Mouse (Mus musculus) thymus, postnatal 25 days (tissue): ENCODE results near the gene Plscr1.
A peak's percentile ranks its signal among the peaks of the same experiment; 100 is the strongest.

Experiments used
- DNase-seq: peaks from one replicate; pipeline ENCODE4 v3.0.0; 2022

Plscr1 gene

DNA sequence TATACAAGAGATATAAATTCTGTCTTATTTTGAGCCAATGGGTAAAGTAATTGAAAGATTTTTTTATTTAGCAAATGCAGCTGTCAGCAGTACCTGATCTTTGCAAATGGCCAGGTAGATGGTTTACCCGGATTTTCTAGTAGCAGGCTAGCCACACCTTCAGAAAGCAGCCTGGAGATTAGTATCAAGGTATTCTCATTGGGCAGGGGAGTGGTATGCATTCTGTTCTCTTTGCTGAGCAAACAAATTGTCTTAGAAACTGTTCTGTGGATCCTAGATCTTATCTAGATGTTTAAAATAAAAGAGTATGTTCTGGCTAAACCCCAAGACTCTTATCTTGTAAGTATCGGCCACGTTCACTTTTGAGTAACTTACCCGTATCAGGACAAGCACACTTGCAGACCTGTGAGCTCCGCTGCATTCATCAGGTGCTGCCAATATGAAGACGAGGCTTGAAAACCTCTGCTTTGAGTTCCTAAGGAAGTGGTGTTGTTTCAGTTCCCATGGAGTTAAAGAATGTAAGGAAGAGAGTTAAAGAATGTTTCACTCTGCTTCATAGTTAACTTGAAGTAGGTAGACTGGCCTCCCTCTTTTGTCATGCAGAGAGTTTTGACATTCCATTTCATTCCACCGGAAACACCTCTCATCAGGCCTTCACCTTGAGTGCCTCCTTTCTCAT, 11.1 kb downstream of the Plscr1 start:
- DNase-seq = no peak

DNA sequence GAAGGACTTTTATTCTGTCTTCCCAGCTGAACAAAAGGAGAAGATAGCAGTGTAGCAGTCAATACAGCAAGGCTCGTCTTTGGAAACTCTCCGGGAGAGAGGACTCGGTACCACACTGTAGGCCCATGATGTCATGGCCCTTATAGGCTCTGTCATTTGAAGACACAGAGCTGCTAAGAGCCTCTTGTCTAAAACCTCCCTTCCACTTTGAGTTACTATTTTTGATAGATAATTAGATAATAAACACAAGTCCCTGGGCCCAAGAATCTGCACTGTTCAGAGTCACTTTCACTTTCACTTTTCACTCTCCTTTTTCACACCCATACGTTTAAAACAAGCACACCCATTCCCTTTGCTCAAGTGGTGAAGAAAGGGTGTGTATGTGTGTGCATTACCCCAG, 16.2 kb downstream of the Plscr1 start:
- peak; percentile 1 for DNase-seq

DNA sequence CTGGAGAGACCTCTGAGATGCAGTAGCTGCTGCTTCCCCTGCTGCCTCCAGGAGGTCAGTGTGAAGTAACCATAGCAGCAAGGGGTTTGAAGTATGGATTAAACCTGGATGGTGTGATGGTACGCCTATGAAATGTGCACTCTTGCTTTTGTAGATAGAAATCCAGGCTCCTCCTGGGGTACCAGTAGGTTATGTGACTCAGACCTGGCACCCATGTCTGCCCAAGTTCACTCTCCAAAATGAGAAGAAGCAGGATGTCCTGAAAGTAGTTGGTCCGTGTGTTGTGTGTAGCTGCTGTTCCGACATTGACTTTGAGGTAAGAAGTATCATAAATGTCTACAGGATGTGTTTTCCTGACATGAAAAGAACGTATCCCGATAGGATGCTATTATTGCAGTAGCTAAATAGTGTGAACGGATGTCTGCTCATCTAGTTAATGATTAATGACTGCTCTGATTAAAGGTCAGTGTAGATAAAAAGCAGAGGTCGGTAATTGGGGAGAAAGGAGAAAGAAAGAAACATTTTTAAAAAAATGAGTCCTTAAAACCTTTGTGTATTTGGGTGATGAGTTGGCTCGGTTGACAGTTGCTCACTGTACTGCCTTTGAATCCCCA, 17.1 kb downstream of the Plscr1 start:
- no peak for DNase-seq

DNA sequence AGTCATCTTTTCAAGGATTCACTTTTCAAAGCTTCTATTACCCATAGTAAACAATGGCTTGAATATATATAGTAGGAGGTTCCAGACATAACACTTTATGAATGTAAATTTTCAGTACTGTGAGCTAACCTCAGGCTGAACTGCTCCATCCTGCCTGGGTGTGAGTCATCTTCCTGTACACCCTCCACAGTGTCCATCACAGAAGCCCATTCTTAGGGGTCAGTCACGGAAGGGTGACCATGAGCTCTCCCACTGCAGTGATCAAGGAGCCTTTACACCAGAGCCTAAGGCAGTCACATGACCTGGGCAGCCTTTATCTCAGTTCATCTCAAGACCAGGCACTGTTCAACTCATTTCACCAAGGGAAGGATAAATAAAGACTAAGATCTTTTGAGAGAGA, 18.2 kb downstream of the Plscr1 start:
- no peak for DNase-seq

DNA sequence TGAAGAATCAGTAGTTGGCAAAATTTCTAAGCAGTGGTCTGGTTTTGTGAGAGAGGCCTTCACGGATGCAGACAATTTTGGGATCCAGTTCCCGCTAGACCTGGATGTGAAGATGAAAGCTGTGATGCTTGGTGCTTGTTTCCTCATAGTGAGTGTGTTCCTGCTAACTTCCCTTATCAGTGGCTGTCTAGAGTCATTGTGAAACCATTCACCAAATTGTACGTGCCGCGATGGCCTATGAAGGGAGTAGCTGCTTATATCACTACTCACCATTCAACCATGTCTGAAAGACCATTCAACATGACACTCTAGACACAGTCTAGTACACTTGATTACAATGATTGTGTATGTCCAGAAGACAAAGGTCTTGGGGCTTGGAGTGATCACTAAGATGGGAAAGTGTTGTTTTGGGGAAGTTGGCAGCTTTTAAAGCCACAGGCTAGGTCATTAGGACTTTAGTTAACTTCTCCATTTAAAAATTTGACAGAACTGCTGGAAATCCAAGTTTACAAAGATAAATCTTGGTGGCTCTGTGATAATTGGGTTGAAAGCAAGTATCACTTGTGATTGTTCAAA, 20.4 kb downstream of the Plscr1 start:
- no peak for DNase-seq

DNA sequence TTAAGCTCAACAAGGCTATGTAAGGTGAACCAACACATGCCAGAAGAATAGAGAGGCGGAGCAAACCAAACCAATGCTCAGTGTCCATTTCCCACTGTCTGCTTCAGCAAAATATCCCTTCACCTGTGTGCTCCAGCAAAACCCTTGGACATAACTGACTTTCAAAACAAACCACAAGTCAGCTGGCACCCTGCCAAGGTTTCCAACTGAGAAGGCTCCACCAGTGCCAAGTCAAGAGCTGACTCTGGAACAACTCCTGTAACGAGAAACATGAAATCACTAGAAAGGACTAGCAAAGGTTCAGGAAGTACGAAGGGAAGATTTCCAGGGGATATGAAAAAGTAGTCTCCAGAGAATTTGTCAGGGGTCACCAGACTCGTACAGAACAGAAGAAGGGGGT, 21.4 kb downstream of the Plscr1 start:
- no peak for DNase-seq

DNA sequence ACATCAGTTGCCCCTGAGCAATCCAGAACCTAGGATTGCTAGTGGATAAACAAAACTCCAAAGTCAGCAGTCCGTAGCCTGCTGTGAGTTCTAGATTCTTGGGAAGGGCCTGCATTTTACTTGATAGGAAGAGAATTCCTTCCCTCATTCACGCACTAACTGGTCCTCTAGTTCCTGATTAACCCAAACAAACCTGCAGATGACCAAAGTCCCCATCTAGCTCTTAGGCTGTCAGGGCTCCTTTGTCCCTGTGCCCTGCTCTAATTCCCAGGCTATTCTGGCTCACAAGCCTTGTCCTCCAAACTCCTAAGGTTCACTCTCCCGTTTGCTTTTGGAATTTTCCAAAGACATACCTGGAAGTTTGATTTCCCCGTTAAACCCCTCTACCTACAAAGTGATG, 23.1 kb downstream of the Plscr1 start:
- no peak for DNase-seq

DNA sequence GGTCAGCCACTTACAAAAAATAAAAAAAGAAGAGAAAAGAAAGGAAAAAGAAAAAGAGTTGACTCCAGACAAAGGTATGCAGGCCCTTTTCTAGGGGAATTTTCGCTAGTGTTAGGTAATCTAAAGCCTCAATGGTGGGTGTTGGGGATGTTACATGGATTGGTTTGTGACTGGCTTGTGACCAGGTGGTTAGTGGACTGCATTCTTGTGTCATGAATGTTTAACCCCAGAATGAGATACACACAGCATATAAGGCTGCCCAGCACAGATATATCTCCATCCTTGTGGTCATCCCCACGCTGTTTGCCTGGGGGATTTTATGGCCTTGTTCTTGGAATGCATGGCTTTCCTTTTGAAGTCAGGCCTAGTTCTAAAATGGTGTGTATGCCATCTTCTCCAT, 23.7 kb downstream of the Plscr1 start:
- DNase-seq = no peak

DNA sequence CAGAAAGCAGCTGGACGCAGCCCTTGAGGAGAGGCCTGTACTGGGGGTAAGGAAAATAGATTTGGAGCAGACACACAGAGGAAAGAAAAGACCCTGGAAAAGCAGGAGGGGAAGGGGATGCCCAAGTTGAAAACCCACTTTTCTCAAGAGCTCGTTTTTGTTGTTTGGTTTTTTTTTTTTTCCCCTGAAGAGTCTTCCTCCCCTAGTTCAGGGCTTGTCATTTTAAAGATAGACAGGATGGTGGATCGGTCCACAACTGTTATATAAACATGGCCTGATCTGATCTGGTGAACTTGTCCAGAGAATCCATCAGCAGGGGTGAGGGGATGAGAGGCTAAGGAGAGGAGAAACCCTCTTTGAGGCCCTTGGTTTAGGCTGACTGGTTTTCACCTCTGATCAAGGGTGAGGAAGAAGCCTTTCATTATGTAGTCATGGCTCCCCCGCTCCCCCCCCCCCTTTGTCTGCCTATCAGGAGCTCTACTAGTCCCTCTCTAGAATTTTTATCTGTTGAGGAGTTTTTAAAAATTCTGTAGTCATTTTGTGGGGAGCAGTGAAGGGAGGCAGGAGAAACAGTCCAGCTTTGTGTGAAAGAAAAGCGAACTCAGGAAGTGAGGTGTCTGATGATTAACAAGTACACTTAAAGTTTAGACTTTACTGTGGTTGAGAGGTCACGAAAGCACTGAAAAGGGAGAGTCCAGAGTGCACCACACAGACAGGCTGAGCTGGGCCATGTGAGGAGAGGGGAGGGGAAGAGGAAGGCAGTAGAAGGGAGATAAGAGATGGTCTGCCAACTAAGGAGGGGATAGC, 24.6 kb downstream of the Plscr1 start:
- no peak for DNase-seq

DNA sequence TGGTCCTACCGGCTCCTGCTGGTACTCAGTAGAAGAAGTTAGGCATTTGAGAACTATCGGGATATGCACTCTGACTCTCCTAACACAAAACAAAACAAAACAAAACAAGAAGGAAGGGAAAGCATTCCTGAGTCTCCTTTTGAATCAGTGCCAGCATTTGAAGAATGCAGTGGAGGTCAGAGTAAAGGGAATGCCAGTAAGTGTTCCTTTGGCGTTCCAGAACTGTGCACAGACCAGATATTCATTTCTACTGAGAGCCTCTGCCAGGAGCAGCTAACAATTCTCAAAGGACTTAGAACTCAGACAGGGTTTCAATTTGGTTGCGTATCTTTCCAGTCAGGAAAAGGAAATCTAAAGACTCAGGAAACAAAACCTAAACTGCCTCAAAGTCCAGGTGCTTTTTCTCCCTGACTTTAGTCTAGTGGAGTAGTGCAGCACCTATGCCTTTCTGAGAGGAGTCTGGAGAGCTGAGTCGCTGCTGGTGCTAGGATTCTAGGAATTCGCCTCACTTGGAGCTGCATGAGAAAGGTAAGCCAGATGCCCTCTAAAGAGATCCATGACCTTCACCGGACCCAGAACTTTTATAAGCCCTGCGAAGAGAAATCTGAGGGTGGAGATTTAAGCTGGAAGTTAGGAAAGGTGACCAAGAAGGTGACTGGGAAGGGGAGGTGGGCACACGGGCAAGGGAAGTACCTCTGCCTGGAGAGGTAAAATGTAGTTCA, 26.1 kb downstream of the Plscr1 start, which contains the start of gene Plscr2:
TSS of gene Plscr2 (plus strand) at position 117 of the 722 bp plus-strand sequence.
- no peak for DNase-seq

DNA sequence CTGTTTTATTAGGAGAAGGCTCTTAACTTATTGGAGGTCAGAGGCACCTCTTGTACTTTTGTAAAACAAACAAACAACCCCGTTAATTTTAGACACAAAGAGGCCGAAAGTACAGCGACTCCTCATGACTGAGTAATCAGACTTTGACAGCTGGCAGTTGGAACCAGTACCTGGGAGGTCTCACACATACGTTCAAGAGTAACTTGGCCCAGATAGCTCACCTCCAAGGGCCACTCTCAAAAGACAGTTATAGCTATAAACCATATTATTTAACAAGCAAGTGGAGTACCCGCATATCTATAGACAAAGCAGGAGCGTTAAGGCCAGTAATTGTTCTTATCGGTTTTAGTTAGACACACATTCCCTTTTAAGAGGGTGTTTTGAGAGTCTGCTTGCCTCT, 26.8 kb downstream of the Plscr1 start:
- DNase-seq = no peak

DNA sequence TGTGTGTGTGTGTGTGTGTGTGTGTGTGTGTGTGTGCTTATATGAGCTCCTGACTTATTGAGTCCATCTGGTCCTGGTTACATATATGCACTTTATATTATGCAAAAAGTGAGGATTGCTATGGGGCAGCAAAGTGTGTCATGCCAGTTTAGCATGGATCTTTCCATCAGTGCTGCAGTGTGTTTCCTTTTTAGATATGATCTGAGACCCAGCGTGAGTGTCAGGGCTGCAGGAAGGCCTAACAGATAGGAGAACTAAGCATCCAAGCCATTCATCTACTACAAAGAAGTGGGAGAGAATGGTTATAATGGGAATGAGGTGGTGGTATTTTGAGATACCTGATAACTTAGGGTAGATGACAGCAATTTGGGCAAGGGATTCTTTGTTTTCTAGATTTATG, 30.5 kb downstream of the Plscr1 start:
- DNase-seq = no peak

DNA sequence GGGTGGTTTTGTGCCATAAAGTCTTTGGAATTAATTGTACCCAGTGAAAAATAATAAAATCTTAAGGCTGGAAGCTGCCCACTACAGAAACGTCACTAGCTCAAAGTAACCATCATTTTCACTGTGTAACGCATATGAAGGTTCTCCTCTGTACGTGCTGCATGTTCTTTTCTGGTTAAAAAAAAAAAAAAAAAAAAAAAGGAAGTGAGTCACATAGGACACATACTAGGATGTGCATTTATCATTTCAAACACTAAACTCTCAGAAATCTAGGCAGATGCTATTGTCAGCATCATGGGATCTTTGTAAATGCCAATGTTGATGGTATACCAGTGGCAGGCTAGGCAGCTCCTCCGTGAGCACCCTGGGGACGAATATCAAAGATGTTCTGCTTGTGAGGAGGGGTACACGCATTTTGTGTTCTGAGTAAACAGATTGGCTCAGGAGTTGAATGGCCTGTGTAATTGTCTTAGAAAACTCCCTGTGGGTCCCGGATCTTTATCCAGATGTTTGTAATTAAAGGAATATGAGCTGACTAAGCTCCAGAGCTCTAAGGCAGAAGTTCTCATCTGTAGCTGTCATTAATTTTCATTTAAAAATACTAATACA, 33.1 kb downstream of the Plscr1 start:
- DNase-seq = no peak

DNA sequence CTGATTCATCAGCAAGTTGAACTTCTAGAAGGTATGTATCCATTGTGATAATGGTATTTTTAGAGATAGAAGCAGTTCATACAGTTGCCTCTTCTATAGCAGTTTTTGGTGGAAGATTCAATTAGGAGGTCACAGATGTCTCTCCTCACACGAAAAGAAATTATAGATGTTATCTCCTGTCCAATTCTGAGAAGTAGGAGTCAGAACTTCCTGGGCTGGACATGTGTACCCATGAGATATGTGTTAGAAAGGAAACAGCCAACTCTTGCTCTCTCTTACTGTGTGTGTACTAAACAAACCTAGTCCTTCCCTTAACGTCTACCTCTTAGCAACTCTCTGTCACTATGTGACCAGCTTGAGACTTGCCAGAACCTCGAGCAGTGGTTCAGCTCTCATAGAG, 40.1 kb downstream of the Plscr1 start:
- no peak for DNase-seq

DNA sequence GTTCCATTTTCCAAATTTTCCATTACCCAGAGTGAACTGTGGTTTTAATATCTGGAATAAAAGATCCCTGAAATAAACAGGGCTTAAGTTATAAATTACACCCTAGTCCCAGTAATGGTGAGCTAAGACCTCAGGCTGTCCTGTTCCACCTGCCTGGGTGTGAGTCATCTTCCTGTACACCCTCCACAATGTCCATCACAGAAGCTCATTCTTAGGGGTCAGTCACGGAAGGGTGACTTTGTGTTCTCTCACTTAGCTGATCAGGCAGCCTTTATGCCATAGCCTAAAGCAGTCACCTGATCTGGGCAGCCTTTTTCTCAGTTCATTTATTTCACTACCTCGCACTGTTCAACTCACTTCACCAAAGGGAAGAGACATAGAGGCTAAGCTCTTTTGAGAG, 42.6 kb downstream of the Plscr1 start:
- no peak for DNase-seq

DNA sequence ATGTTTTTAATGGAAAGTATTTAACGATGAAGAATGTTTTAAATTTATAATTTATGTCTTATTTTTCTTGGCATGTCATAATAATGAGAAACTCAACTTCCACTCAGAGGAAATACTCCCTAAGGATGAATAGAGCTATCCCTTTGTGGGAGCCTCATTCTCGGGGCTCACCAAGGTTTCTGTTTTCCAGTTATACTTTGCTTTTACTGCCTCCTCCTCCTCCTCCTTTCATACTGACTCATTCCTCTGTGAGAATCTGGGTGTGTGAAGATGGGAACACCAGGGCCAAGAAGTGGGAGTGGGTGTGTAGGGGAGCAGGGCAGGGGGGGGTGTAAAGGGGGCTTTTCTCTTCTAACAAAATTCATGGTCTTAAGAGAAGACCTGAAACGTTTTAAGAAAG, 43.4 kb downstream of the Plscr1 start:
- no peak for DNase-seq

DNA sequence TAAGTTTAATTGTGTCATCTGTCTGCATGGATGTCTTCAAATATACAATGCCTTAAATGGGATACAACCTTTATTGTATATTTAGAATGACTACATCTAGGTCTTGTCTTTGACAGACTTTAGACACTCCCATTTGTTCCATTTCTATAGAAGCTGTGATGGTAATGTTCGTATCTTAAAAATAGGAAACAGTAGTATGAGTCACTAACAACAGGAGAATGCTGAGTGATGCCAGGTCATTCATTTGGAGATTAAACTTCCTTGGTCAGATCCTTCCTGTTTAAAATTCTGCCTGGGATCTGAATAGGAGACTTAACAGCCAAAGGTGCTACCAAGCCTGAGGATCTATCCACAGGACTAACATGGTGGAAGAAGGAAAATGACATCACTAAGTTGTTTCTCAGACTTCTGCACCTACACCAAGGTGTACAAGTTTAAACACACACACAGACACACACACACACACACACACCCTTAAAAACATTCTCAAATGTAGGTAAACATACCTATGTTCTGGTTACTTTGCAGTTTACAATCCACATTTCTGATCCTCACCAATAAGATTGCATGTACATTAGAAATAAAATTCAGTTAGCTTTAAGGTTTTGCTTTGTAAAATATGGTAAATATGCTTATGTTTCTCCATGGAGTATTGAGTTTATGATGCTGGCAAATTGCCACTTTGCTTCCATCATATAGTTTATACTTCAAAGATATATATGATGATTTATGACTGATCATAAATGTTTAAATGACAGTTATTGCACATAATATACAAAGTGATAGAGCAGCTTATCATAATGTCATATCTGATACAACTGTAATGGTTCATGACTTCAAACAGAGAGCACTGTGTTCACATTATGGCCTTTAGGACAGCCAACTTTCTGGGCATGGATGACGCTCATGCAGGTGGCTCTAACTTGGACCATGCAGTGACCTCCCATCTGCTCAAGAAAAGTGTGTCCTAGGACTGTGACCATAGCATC, 44.3 kb downstream of the Plscr1 start:
- no peak for DNase-seq

DNA sequence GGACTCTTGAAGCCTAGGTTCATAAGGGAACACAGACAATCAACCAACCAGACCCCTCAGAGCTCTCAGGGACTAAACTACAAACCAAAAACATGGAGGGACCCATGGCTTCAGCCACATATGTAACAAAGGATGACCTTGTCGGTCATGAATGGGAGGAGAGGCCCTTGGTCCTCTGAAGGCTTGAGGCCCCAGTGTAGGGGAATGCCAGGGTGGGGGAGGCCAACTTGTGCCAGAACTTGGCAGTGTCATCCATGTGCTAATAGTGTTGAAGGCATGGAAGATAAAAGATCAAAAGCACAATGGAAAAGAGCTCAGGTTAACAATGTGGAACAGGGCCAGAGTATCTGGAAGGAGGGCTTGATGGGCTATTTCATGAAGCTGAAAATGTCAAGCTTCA, 48.7 kb downstream of the Plscr1 start:
- DNase-seq = no peak

DNA sequence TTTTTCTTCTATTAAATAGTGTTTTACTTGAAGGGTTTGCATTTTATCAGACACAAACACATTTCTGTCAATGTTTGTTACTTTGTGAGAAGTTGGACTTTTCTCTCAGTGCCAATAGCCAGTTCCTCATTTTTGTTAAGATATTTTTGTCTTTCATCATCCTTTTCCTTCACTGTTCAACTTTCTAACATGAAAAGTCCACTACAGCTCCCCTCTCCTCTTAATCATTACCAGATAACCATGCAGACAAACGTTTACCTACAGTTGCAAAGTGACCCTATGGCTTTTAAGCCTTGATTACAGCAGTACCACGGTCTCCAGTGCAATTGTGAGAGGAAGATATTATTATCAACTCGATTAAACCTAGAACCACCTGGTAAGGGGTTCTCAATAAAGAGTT, 51.7 kb downstream of the Plscr1 start:
- DNase-seq = no peak

DNA sequence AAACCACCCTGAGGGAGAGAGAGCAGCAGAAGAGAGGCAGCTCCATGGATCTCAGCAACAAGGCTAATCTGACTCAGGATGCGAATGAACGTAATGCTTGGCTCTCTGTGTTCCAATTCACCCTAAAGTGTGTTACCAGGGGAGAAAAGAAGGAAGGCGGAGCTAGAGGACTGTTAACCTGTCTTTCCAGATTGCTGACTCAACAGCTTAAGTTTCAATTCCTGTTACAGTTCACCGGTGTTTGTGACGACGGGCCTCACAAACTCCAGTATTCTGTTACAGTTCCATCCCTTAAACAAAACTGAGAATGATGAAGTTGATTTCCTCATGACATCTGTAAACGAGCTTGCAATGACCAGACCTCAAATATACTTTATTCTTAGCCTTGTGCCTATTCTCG, 55.5 kb downstream of the Plscr1 start:
- DNase-seq = no peak

DNA sequence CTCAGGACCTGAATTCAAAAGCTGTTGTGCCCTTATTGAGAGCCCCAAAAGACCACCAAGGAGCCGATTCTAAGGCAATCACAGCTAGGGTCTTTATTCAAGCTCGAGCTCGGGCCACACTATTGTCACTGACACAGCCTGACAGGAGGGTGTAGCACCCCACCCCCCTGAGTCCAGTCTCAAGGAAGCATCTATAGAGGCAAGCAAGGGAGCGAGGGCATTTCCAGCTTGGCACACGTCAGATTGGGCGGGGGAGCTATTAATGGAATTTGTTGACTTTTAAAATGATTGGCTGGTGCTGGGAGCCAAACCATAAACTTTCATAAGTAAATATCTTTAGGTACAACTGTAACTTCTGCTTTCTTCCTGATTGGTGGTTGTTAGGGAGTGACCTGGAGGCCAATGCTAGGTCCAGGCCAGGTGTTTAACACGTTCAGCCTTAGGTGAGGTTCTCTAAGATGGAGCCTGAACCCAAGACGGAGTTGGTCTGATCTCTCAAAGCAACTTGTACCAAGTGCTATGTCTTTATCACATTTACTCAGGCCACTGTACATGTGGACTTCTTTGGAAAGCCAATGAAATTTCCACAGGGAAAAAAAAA, 56.2 kb downstream of the Plscr1 start:
- DNase-seq = no peak
